ENCODE assay signal across 16 mouse cellular contexts in genomic region chr6:143995046-143995445, GRCm38 (mm10).
DNase-seq lines count a peak whose midpoint lies in the region; ATAC-seq lines count a peak whose summit lies in the region.
"Had no signal": no experiment of that assay in that cellular context is flagged by ENCODE, and none has a peak within 500 bp of the region (broad histone marks: within the 10 kb centered on the region; RNA-seq: fewer than 3 reads in every experiment).

No protein-coding gene starts in this region.

- peaks cover 18% of the 10 kb centered on the region; the same call in 1 of the 2 replicates for H3K4me1 ChIP-seq in hindbrain, embryonic 15.5 days (replicated peaks)
- H3K4me1 ChIP-seq in hindbrain, embryonic 12.5 days, result 0 out of 2 replicates have a peak, but pooled peaks cover 3% of the 10 kb centered on the region
- no peaks in the 10 kb centered on the region; the same call in 1 of the 2 replicates for H3K4me1 ChIP-seq in hindbrain, embryonic 16.5 days (ENCODE audit: control insufficient read depth, insufficient read depth, low read depth, low read length)
- no peaks in the 10 kb centered on the region for H3K4me1 ChIP-seq in intestine, embryonic 16.5 days (ENCODE audit: control insufficient read depth, insufficient read depth, low read length)
- H3K4me1 ChIP-seq: liver, embryonic 13.5 days had no signal

- no peak overlapping the region for H3K4me2 ChIP-seq in hindbrain, embryonic 15.5 days
- H3K4me2 ChIP-seq in hindbrain, embryonic 12.5 days (replicated peaks), result no peak overlapping the region
- no peak overlapping the region for H3K4me2 ChIP-seq in hindbrain, embryonic 16.5 days (ENCODE audit: low read length)
- no peak overlapping the region for H3K4me2 ChIP-seq in intestine, embryonic 16.5 days (ENCODE audit: low read depth, low read length)
- H3K4me2 ChIP-seq: embryonic facial prominence, embryonic 12.5 days; liver, embryonic 13.5 days; neural tube, embryonic 12.5 days had no signal

- no peak overlapping the region for H3K9ac ChIP-seq in hindbrain, embryonic 15.5 days
- H3K9ac ChIP-seq in hindbrain, embryonic 12.5 days, result no peak overlapping the region
- H3K9ac ChIP-seq in hindbrain, embryonic 16.5 days (ENCODE audit: low read depth, low read length), result no peak overlapping the region
- H3K9ac ChIP-seq in intestine, embryonic 16.5 days (ENCODE audit: low read depth, low read length), result no peak overlapping the region
- H3K9ac ChIP-seq: embryonic facial prominence, embryonic 12.5 days; liver, embryonic 13.5 days; neural tube, embryonic 12.5 days had no signal

- DNase-seq in brain, adult 2 months (ENCODE audit: low read depth, low spot score), result peak; percentile 43
- peak; percentile 7 to 32 for DNase-seq in cerebellum, postnatal 36 days
- DNase-seq: adrenal gland, postnatal 36 days; gastrocnemius, postnatal 25 days; kidney, adult 18-20 months; kidney, postnatal 4 days; liver, embryonic 13.5 days had no signal

- H3K27ac ChIP-seq in hindbrain, embryonic 15.5 days (replicated peaks), result no peak overlapping the region
- no peak overlapping the region for H3K27ac ChIP-seq in hindbrain, embryonic 12.5 days
- no peak overlapping the region for H3K27ac ChIP-seq in hindbrain, embryonic 16.5 days (ENCODE audit: low read depth, low read length)
- no peak overlapping the region for H3K27ac ChIP-seq in intestine, embryonic 16.5 days (ENCODE audit: low read length)
- H3K27ac ChIP-seq: embryonic facial prominence, embryonic 12.5 days; heart, embryonic 10.5 days; liver, embryonic 13.5 days; neural tube, embryonic 12.5 days had no signal

- H3K36me3 ChIP-seq in hindbrain, embryonic 15.5 days, result no peaks in the 10 kb centered on the region
- no peaks in the 10 kb centered on the region for H3K36me3 ChIP-seq in hindbrain, embryonic 12.5 days
- no peaks in the 10 kb centered on the region for H3K36me3 ChIP-seq in hindbrain, embryonic 16.5 days (ENCODE audit: control insufficient read depth, insufficient read depth, low read length)
- no peaks in the 10 kb centered on the region for H3K36me3 ChIP-seq in intestine, embryonic 16.5 days (ENCODE audit: control insufficient read depth, insufficient read depth, low read length)
- H3K36me3 ChIP-seq: embryonic facial prominence, embryonic 12.5 days; heart, embryonic 10.5 days; liver, embryonic 13.5 days; neural tube, embryonic 12.5 days had no signal

- peak; percentile 69; the same call in 1 of the 2 replicates for ATAC-seq in hindbrain, embryonic 15.5 days (ENCODE audit: low FRiP score, low read depth)
- ATAC-seq in hindbrain, embryonic 12.5 days (ENCODE audit: low FRiP score), result no peak
- ATAC-seq in hindbrain, embryonic 16.5 days, result peak; percentile 88
- no peak for ATAC-seq in intestine, embryonic 16.5 days
- ATAC-seq in erythroblast, adult 5-6 weeks (replicated peaks; ENCODE audit: low FRiP score, poor library complexity, severe bottlenecking), result no peak
- ATAC-seq: lung, postnatal 0 days had no signal

- no peak overlapping the region for H3K4me3 ChIP-seq in hindbrain, embryonic 15.5 days
- no peak overlapping the region for H3K4me3 ChIP-seq in hindbrain, embryonic 12.5 days
- no peak overlapping the region for H3K4me3 ChIP-seq in hindbrain, embryonic 16.5 days (ENCODE audit: low read length)
- no peak overlapping the region for H3K4me3 ChIP-seq in intestine, embryonic 16.5 days (ENCODE audit: low read length)
- H3K4me3 ChIP-seq: embryonic facial prominence, embryonic 12.5 days; heart, embryonic 10.5 days; liver, embryonic 13.5 days; neural tube, embryonic 12.5 days had no signal

- no peaks in the 10 kb centered on the region for H3K27me3 ChIP-seq in hindbrain, embryonic 15.5 days
- H3K27me3 ChIP-seq in hindbrain, embryonic 12.5 days, result no peaks in the 10 kb centered on the region
- H3K27me3 ChIP-seq in hindbrain, embryonic 16.5 days (replicated peaks; ENCODE audit: control insufficient read depth, insufficient read depth, low read length), result no peaks in the 10 kb centered on the region
- H3K27me3 ChIP-seq in intestine, embryonic 16.5 days (replicated peaks; ENCODE audit: control insufficient read depth, insufficient read depth, low read length), result no peaks in the 10 kb centered on the region
- H3K27me3 ChIP-seq: embryonic facial prominence, embryonic 12.5 days; liver, embryonic 13.5 days; neural tube, embryonic 12.5 days had no signal

- WGBS in hindbrain, embryonic 15.5 days, result 29% methylated on average over 4 of the region's 4 CpGs
- 42% methylated on average over 4 of the region's 4 CpGs for WGBS in hindbrain, embryonic 12.5 days
- 26% methylated on average over 4 of the region's 4 CpGs for WGBS in hindbrain, embryonic 16.5 days
- WGBS in intestine, embryonic 16.5 days, result 73% methylated on average over 4 of the region's 4 CpGs

- no peaks in the 10 kb centered on the region for H3K9me3 ChIP-seq in hindbrain, embryonic 15.5 days
- H3K9me3 ChIP-seq in hindbrain, embryonic 12.5 days (replicated peaks), result no peaks in the 10 kb centered on the region
- H3K9me3 ChIP-seq in hindbrain, embryonic 16.5 days (ENCODE audit: control insufficient read depth, low read length), result no peaks in the 10 kb centered on the region
- H3K9me3 ChIP-seq in intestine, embryonic 16.5 days (ENCODE audit: control insufficient read depth, low read length), result no peaks in the 10 kb centered on the region
- H3K9me3 ChIP-seq: embryonic facial prominence, embryonic 12.5 days; heart, embryonic 10.5 days; liver, embryonic 13.5 days; neural tube, embryonic 12.5 days had no signal

Comparison
In these comparisons a context has a peak if more than half of its experiments do, and no peak if none do; other contexts are left out.
1. ATAC-seq: peak in hindbrain, embryonic 15.5 days (single experiment) and hindbrain, embryonic 16.5 days (single experiment); none in hindbrain, embryonic 12.5 days (single experiment), intestine, embryonic 16.5 days (single experiment) and erythroblast, adult 5-6 weeks (single experiment).